Mouse (Mus musculus): ENCODE measurements around the gene Maz.

Maz gene

DNA sequence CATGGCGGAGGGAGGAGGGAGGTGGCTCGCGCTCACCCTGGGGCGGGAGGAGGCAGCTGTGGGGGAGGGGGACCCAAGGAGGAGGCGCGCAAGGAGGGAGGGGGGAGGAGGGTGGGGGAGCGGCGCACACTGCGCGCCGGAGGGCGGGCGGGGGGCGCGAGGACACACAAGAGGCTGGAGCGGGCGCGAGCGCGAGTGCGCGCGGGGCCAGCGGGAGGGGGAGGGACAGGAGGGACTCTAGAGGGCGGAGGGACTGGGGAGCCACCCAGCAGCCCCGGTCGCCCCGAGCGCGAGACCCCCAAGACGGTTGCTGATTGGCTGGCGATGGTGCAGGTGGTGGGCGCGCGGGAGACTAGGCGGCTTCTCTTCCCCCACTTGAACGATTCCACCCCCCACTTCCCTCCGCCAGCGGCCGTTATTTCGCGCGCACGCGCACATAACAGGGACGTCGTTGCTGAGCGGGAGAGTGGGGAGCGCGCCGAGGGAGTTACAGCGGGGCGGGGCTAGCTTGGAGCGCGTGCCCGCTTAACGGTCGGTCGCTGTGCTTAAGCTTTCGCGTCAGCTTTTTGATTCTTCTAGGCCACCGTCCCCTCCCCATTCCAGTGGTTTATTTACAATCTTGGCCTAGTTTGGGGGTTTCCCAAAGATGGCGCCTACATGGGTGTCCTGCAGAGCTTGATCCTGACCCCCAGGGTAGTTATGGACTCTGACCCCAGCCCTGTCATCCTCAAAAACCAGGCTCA, at the start of gene Maz:
Gene Maz, minus strand, starts transcription at position 54 of the 743 bp plus-strand sequence.
- peak; percentile 99 for DNase-seq (ENCODE audit: low spot score in 2 of 2)

DNA sequence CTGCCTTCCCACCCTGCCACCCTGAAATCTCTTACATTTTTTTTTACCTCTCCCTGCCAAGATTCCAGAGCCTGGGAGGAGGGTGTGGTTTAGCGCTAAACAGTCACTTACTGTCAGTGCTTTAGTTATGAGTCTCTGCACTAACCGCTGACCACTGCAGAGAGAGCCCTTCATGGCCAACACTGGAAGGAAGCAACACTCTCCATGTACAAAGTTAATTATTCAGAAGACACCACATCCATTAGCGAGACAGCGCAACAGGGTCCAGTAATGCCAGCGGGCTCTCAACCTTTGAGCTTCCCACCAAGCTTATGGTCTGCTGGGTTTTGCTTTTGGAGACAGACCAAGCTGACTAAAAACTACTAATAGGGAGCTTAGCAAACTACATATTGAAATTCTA, 49.4 kb upstream of the Maz start:
- DNase-seq (ENCODE audit: low spot score in 2 of 2) = no peak

DNA sequence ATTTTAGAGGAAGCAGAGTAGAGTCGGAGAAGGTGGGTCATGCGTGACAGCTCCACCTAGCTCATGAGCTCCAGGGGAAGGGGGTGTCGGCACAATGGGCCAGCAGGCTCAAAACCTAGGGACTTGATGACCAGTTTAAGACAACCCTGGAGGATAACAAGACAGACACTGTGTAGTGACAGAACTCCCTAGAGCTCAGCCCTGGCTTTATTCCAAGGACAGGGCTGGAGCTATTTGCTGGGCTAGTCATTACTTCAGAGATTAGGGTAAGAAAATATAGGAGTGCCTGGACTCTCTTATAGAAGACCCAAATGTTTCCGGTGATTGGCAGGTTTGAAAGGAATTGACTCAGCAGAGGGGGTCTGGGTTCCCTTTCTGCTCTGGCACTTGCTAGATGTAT, 46.4 kb upstream of the Maz start:
- DNase-seq (ENCODE audit: low spot score in 2 of 2) = no peak

DNA sequence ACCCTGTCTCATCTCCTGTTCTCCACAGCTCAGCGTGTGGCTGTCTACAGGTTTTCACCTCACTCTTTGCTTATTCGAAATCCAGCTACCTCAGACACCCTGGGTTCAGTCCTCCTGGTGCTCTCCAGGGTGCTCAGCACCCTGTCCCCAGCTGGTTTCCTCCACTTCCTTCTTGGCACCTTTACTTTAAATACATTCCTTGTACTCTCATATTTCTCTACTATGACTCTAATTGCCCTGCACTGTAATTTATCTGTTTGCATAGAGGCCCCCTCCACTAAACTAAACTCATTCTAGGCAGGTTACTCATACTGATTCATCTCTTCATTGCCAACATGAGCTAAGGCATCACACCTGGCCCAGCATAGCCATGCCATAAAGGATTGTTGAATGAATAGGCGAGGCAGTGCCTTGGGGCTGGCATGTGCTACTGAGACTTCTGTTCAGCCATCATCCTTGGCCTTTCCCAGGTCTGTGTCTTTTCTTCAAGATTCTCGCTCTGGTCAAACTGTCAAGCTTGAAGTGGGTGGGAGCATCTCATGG, 44.1 kb upstream of the Maz start:
- DNase-seq (ENCODE audit: low spot score in 2 of 2) = no peak

DNA sequence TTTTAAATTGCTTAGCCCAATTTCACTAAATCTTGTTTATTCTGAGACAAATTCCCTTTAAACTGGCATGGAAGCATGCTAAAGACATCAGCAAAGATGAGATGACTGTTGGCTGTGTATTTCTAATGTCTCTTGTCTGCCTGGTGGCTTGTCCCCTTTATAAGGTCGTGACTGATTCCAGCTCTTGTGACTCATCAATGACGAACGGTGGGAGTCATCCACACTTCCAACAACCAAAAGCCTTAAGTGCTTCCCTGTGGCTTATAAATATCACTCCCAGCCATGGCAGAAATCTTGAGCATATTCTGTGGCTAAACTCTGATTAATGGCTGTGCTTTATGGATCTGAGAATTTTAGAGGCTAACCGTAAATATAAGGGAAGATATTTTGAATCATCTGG, 39.5 kb upstream of the Maz start:
- DNase-seq (ENCODE audit: low spot score in 2 of 2) = no peak

DNA sequence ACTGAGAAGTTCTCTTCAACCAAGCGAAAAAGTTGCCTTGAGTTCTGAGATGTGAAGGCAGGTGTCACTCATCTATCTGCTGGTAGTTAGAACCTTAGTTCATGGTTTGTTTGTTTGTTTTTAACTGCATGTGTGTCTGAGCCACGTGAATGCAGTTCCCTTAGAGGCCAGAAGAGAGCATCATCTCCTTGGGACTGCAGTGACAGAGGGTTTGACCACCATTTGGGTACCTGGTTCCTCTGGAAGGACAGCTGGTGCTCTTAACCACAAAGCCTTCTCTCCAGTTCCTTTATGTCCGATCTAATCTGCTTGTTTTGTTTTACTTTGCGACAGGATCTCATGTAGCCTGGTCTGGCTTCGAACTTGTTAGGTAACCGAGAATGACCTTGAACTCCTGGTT, 38.7 kb upstream of the Maz start:
- DNase-seq (ENCODE audit: low spot score in 2 of 2) = no peak

DNA sequence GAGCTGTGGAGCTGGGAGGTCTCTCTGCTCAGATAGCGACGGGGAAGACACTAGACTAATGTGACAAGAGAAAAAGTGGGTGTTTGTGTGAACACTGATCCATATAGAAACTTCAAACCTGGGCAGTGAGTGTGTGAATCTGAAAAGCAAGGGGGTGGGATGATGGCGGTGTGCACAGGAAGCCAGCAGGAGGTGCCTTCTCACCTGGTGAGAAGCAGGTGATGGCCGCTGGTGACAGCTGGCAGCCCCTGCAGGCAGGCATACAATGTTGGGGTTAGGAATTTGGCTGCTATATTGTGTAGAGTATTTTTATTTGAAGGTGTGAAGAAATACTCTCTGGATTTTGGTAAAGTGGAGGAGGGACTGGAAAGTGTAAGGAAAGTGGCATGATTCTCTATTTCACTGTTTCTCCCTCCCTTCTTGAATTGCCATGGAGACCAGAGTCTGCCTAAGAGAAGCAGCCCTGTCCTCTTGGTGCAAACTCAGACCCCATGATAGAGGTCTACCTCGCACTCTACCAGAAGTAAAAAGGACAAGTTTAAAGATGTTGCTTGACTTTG, 28.3 kb upstream of the Maz start:
- no peak for DNase-seq (ENCODE audit: low spot score in 2 of 2)

DNA sequence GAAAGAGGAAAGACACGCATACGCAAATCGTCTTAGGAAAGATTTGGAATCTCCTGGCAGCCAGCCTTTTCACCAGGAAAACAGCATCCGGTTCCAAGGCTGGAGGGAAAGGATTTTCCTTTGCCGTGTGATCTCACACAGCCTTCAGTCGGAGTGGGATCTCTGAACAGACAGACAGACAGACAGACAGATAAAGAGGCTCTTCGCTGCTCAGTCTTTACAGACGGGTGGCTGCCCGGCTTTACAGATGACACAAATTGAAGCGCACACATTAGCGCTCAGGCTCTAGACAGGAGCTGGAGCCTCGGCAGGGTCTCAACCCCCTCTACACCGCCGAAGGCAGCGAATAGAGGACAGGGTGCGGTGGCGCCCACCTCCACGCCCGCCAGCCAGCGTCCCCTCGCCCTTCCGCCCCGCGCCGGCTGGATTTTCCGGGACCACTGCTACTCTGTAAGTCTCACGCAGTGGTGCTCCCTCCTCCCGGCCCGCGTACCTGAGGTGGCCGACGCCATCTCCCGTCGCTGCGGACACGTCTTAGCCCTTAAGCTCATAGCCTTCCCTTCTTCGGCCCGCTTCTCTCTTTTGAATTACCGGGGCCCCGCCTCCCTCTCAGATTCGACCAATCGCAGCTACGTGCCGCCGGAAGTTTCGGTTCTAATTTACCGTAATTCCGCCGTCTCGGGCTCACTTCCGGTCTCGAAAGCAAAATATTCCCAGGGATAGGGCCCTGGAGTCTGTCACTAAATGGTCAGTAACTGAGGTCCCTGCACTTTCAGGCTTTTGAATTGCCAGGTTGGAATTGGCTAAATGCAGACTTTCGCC, 15.2 kb upstream of the Maz start, which contains the start of gene Kif22:
Gene Kif22, minus strand, starts transcription at position 621 of the 822 bp plus-strand sequence.
- DNase-seq (ENCODE audit: low spot score in 2 of 2) = peak; percentile 71 to 83

DNA sequence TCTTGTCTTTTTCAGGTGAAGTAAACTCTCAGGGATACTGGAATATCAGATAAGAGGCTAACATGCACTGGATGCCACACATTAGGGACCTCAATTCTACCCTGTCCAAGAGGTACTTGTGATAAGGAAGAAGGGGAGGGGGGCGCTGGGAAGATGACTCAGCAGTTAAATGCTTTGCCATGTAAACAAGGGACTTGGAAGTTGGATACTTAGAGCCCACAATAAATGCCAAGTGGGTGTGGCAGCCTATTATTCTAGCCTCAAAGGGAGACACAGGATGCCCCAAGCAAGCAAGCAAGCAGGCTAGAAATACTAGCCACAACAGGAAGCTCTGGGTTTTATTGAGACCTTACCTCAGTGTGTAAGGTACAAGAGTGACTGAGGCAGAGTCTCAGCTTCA, 4.4 kb upstream of the Maz start:
- DNase-seq (ENCODE audit: low spot score in 2 of 2) = no peak

DNA sequence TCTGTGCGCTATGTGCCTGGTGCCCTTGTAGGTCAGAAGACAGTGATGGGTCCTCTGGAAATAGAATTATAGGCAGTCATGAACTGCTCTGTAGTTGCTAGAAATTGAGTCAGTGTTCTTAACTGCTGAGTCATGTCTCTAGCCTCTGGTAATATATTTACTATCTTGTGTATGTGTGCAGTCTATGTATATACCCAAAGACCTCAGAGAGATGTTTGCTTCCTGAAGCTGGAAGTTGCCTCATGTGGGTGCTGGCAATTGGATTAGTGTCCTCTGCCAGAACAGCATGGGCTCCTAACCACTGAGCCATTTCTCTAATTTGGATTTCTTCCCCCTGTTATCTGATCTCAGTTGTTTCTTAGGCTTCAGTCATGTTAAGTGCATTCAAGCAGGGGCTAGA, 3.3 kb upstream of the Maz start:
- DNase-seq (ENCODE audit: low spot score in 2 of 2) = no peak

DNA sequence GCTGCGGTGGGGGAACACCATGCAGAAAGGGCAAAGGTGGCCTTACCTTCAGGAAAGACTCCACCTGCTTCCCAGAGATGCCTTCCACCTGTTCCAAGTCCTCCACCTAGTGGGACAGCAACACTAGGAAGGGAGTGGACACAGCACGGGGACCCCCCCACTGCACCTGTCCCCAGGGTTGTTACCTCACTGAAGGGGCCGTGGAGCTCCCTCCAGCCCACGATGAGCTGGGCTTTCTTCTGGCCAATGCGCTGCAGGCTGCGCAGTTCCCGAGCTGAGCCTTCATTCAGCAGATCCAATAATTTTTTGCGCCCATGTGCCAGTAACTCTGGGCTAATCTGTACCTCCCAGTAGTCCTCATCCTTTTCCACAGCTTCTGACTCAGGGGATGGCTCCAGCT, 1.0 kb upstream of the Maz start:
- DNase-seq (ENCODE audit: low spot score in 2 of 2) = no peak

DNA sequence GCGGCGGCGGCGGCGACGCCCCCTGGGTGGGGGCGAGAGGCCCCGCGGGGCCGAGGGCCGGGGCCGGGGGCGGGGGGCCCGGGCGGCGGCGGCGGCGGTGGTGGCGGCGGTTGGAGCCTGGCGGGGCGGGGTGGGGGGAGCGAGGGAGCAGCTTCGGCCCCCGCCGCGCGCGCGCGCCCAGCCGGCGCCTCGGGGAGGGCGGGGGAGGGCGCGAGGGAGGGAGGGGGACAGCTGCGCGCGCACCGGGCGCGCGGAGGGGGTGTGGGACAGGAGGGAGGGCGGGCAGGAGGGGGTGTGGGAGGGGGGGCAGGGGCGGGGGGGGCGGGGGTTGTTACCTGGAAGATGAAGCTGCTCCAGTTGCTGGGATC, 237 bp downstream of the Maz start:
- no peak for DNase-seq (ENCODE audit: low spot score in 2 of 2)

DNA sequence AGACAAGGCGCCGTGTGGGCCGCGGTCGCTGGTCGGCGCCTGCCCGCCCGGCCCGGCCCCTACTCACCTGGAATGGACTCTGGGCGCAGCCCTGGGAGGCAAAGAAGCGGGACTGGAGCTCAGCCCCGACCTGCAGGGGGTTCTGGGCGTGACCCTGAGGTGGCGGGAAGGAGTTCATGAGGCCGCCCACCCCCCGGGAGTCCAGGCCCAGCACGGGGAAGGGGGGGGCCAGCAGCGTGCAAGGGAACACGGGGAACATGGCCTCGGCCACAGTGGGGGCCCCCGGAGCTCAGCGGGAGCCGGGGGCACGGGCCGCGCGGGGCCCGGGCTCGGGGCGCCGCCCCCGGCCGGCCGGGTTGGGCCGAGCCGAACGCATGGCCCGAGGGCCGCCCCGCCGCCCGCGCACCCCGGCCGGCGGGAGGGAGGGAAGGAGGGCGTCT, 656 bp downstream of the Maz start:
- peak in 1 of 2 experiments; percentile 58 for DNase-seq (ENCODE audit: low spot score in 2 of 2)

DNA sequence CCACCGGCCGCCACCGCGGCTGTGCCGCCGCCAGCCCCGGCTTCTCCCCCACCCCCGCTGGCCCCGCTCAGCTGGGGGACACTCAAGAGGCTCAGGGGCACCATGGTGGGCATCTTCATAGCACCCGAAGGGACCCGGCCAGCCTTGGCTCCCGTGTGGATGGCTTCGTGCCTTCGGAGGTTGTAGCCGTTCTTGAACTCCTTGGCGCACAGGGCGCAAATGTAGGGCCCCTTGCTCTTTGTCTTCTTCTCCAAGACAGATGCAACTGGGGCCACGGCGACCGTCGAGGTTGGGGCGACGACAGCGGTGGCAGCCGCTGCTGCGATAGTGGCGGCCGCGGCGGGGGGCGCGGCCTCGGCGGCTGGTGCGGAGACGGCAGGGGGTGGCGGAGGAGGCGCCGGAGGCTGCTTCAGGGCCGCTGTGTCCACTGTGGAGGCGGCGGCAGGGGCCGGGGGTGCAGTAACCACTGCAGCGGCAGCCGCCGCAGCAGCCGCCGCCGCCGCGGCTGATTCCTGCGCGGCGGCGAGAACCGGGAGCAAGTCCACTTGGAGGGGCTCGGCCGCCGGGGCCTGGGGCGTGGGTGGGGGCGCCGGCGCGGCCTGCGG, 1.2 kb downstream of the Maz start:
- no peak for DNase-seq (ENCODE audit: low spot score in 2 of 2)

DNA sequence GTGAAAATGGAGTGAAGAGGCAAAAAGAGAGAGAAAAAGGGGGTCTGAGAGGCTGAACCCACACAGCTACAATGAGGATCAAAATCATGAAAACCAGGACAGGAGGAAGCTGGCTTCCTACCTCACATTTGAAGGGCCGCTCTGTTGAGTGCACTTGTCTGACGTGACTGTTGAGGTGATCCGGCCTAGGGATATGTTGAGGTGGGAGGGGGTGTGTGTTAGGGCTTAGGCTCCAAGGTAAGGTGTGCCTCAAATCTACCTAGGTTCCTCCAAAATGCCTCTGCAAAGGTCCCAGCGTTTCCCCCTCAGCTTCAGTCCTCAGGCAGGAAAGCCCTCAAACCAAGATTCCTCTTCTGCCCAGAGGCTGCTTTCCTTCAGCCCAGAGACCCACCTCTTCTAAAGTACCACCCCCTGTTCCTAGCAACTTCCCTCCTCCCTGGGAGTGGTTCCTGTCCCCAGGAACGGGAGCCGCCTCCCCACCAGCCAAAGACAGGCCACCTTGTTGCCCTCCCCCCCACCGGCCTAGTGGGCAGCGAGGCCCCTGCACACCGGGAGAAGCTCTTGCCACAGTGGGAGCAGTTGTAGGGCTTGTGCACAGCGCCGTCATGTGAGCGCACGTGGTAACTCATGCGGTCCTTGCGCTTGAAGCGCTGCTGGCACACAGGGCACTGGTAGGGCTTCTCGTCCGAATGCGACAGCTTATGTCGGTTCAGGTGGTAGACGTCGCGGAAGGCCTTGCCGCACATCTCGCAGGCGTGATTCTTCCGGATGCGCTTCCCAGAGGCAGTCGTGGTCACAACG, 1.9 kb downstream of the Maz start:
- DNase-seq (ENCODE audit: low spot score in 2 of 2) = peak; percentile 73 to 79

DNA sequence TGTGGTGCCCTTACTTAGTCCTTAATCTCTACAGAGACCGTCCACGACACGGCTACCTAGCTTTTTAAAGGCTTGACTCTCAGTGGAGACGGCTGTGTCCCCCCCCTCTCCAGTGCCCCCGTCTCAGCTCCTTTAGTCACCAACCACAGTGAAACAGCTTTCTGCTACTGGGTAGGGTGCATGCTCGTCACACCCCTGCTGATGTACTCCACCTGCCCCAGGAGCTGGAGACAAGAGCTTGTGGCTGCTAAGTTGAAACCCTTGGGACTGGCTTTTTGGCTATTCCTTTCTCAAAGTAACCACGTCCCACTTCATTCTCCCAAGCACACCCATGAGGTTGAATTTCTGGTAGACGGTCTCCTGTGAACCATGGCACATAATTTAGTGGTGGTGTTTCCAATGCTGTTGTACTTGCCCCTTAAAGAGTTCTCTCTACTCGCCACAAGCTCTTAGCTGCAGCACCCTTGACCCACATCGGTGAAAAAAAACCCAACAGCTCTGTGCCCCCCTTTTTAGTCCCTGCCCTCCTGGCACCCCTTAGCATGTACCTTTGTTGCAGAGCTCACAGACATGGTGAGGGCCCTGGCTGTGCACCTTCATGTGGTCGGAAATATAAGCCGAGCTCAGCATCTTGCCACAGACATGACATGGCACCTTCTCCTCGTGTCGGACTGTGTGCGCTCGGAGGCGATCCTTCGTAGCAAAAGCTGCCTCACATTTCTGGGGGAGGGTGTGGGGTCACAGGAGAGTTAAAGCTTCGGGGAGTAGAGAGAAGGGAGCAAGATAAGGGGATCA, 2.7 kb downstream of the Maz start:
- DNase-seq (ENCODE audit: low spot score in 2 of 2) = no peak

DNA sequence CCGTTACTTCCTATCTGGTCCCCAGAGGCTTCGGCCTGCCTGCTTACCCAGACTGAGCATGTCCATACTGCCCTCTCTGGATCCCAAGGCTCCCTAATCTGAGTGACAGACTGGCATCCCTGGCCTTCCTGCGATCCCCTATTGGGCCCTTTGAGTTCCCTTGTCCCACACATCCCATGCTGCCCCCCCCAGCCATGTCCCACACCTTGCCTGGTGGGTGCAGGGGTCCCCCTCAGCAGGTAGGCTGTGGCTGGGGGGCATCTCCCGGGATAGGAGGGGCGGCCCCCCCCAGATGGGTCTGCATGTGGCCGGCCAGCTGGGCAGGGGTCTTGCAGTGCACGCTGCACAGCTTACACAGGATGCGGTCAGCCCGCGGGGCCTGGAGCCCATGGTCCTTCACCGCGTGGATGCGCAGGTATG, 3.6 kb downstream of the Maz start:
- DNase-seq (ENCODE audit: low spot score in 2 of 2) = no peak

DNA sequence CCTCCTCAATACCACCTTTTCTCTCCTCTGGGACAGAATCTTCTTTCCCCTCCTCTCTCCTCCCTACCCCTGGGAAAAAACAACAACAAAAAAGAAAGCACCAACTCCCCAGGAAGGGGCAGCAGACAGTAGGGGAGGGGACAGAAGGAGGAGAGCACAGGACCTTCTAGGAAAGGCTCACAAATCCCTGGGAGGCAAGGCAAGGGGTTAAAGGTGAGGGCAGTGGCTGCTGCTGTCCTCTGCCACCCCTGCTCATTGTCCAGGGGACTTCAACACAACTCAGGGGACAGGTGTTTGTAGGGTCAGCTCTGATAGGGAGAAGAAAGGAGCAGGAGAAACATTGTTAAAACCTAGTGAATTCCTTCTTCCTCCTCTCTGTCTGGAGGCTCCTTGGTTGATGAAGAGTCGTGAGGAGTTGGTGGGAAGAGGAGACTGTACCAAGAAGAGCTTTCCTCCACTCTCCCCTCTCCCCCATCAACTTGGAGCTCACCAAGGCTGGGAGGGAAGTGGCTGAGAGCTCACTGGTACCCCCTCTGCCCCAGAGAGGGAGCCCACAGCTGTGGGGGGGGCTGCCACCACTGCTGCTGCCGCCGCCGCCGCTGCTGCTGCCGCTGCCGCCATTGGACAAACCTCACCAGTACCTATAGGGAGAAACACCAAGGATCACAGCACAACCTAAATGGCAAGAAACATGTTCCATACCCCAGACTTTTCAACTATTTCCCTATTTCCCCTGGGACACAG, 4.1 kb downstream of the Maz start:
- DNase-seq (ENCODE audit: low spot score in 2 of 2) = no peak

Measured in frontal cortex, postnatal 14 days (tissue).